ENCODE assay signal across 8 mouse cellular contexts in genomic region chr6:113046041-113046975, GRCm38 (mm10). TPM values are rescaled to one million over a fixed set of nuclear protein-coding genes. Genes with fewer than 3 reads are reported as not detected.
DNase-seq lines count a peak whose midpoint lies in the region; ATAC-seq lines count a peak whose summit lies in the region.

Gene Thumpd3 (plus strand): TSS chr6:113046225.

- H3K4me2 ChIP-seq in hindbrain, embryonic 15.5 days, result peak within 1 kb of the TSS; percentile 72

- peaks cover 23% of the 10 kb centered on the region for H3K4me1 ChIP-seq in hindbrain, embryonic 15.5 days (replicated peaks)

- peak; percentile 97 for DNase-seq in R1 (ENCODE audit: low read depth, low spot score)
- peak; percentile 98 to 99 for DNase-seq in cerebellum, postnatal 25 days
- DNase-seq in frontal cortex, postnatal 36 days (ENCODE audit: low spot score in 2 of 2), result peak; percentile 95 to 96
- DNase-seq in left cerebral cortex, adult 11 months (ENCODE audit: low spot score), result peak; percentile 90
- peak; percentile 98 to 99 for DNase-seq in lung, postnatal 4 days
- peak; percentile 95 for DNase-seq in retina, postnatal 7 days (ENCODE audit: low read depth, low spot score)
- DNase-seq in urinary bladder, adult 2 months (ENCODE audit: low spot score), result peak; percentile 95

- H3K4me3 ChIP-seq in hindbrain, embryonic 15.5 days, result peak within 1 kb of the TSS; percentile 55

- H3K27me3 ChIP-seq in hindbrain, embryonic 15.5 days, result no peaks in the 10 kb centered on the region

- peak within 1 kb of the TSS; percentile 83 for H3K27ac ChIP-seq in hindbrain, embryonic 15.5 days (replicated peaks)

- peak within 1 kb of the TSS; percentile 58 for H3K9ac ChIP-seq in hindbrain, embryonic 15.5 days

- peaks cover 15% of the 10 kb centered on the region for H3K36me3 ChIP-seq in hindbrain, embryonic 15.5 days

- WGBS in hindbrain, embryonic 15.5 days, result 1% methylated on average over 59 of the region's 59 CpGs

- peak; percentile 100 for ATAC-seq in hindbrain, embryonic 15.5 days (ENCODE audit: low FRiP score, low read depth)

- no peaks in the 10 kb centered on the region for H3K9me3 ChIP-seq in hindbrain, embryonic 15.5 days

RNA-seq across cellular contexts. Expression of gene Thumpd3, which starts in this region (rescaled TPM):
- 50.1 and 50.8 TPM in 2 replicates for polyA plus RNA-seq in hindbrain, embryonic 15.5 days (2015; fragmentation: Nextera tagmentation; extraction: Ambion mirVana)
- 25.3 and 27.2 TPM in 2 replicates for polyA plus RNA-seq in urinary bladder, adult 2 months (2012; rRNA removed)

Comparison
In these comparisons a context has a peak if more than half of its experiments do, and no peak if none do; other contexts are left out.
1. Peak in every context shown above with its lines: DNase-seq, ATAC-seq, H3K4me3 ChIP-seq and H3K27ac ChIP-seq.